Mouse (Mus musculus): ENCODE results near the gene Dcakd. TPM values are rescaled to one million over a fixed set of nuclear protein-coding genes. Genes with fewer than 3 reads are reported as not detected.

Dcakd gene
- polyA plus RNA-seq, 1 experiment = 58.3 TPM

- no peak for DNase-seq
- H3K27me3 ChIP-seq (ENCODE audit: control insufficient read depth, insufficient read depth, low read length) = no peaks in the 10 kb centered on the region
- H3K4me3 ChIP-seq (replicated peaks; ENCODE audit: insufficient read depth, low read depth, low read length) = no peak overlapping the region
- TF ChIP-seq CTCF (IDR thresholded peaks at IDR 0.05; ENCODE audit: borderline replicate concordance, insufficient read depth, low read depth, low read length) = no peak
- no peak for TF ChIP-seq POLR2A (IDR thresholded peaks at IDR 0.05; ENCODE audit: borderline replicate concordance, insufficient read depth, low read length)
- H3K27ac ChIP-seq (ENCODE audit: insufficient read depth, low read length) = no peak overlapping the region
- WGBS = 64% methylated on average over 7 of the region's 7 CpGs
- H3K4me1 ChIP-seq (ENCODE audit: control insufficient read depth, insufficient read depth, low read length) = peaks cover 21% of the 10 kb centered on the region
Observed at GRCm38 (mm10) chr11:102996385-102996784, 31.7 kb downstream of the Dcakd start.

GRCm38 (mm10) chr11:102994952-102995351, 33.2 kb downstream of the Dcakd start:
- H3K27ac ChIP-seq (ENCODE audit: insufficient read depth, low read length) = no peak overlapping the region
- H3K4me1 ChIP-seq (ENCODE audit: control insufficient read depth, insufficient read depth, low read length) = peaks cover 21% of the 10 kb centered on the region
- no peak for TF ChIP-seq CTCF (IDR thresholded peaks at IDR 0.05; ENCODE audit: borderline replicate concordance, insufficient read depth, low read depth, low read length)
- no peak for TF ChIP-seq POLR2A (IDR thresholded peaks at IDR 0.05; ENCODE audit: borderline replicate concordance, insufficient read depth, low read length)
- no peaks in the 10 kb centered on the region for H3K27me3 ChIP-seq (ENCODE audit: control insufficient read depth, insufficient read depth, low read length)
- H3K4me3 ChIP-seq (replicated peaks; ENCODE audit: insufficient read depth, low read depth, low read length) = no peak overlapping the region
- 76% methylated on average over 18 of the region's 18 CpGs for WGBS
- DNase-seq = no peak

- no peaks in the 10 kb centered on the region for H3K27me3 ChIP-seq (ENCODE audit: control insufficient read depth, insufficient read depth, low read length)
- peak in 1 of 2 experiments; percentile 10 for DNase-seq
- H3K4me1 ChIP-seq (ENCODE audit: control insufficient read depth, insufficient read depth, low read length) = peaks cover 11% of the 10 kb centered on the region
- 63% methylated on average over 17 of the region's 17 CpGs for WGBS
- TF ChIP-seq CTCF (IDR thresholded peaks at IDR 0.05; ENCODE audit: borderline replicate concordance, insufficient read depth, low read depth, low read length) = no peak
- TF ChIP-seq POLR2A (IDR thresholded peaks at IDR 0.05; ENCODE audit: borderline replicate concordance, insufficient read depth, low read length) = no peak
- H3K27ac ChIP-seq (ENCODE audit: insufficient read depth, low read length) = no peak overlapping the region
- no peak overlapping the region for H3K4me3 ChIP-seq (replicated peaks; ENCODE audit: insufficient read depth, low read depth, low read length)
Observed at GRCm38 (mm10) chr11:102993420-102994029, 34.6 kb downstream of the Dcakd start.

- DNase-seq = peak; percentile 67 to 79
- Histone ChIP-seq H3K4me1 (ENCODE audit: control insufficient read depth, insufficient read depth, low read length) (peaks cover 7% of the 10 kb centered on the region), H3K27ac (ENCODE audit: insufficient read depth, low read length) (no peak overlapping the region), H3K4me3 (replicated peaks; ENCODE audit: insufficient read depth, low read depth, low read length) (no peak overlapping the region), H3K27me3 (ENCODE audit: control insufficient read depth, insufficient read depth, low read length) (no peaks in the 10 kb centered on the region)
- TF ChIP-seq POLR2A (IDR thresholded peaks at IDR 0.05; ENCODE audit: borderline replicate concordance, insufficient read depth, low read length) (no peak), CTCF (IDR thresholded peaks at IDR 0.05; ENCODE audit: borderline replicate concordance, insufficient read depth, low read depth, low read length) (peak; percentile 80)
- WGBS = 28% methylated on average over 5 of the region's 5 CpGs
Observed at GRCm38 (mm10) chr11:102992940-102993339, 35.2 kb downstream of the Dcakd start.

GRCm38 (mm10) chr11:102991681-102992080, 36.5 kb downstream of the Dcakd start:
- Histone ChIP-seq H3K27me3 (ENCODE audit: control insufficient read depth, insufficient read depth, low read length) (no peaks in the 10 kb centered on the region), H3K27ac (ENCODE audit: insufficient read depth, low read length) (no peak overlapping the region), H3K4me3 (replicated peaks; ENCODE audit: insufficient read depth, low read depth, low read length) (no peak overlapping the region), H3K4me1 (ENCODE audit: control insufficient read depth, insufficient read depth, low read length) (peaks cover 7% of the 10 kb centered on the region)
- no peak for TF ChIP-seq CTCF (IDR thresholded peaks at IDR 0.05; ENCODE audit: borderline replicate concordance, insufficient read depth, low read depth, low read length)
- no peak for TF ChIP-seq POLR2A (IDR thresholded peaks at IDR 0.05; ENCODE audit: borderline replicate concordance, insufficient read depth, low read length)
- no peak for DNase-seq
- WGBS = 57% methylated on average over 16 of the region's 16 CpGs

GRCm38 (mm10) chr11:102990152-102990663, 37.9 kb downstream of the Dcakd start:
- DNase-seq = peak; percentile 82 to 83
- Histone ChIP-seq H3K4me1 (ENCODE audit: control insufficient read depth, insufficient read depth, low read length) (peaks cover 10% of the 10 kb centered on the region), H3K4me3 (replicated peaks; ENCODE audit: insufficient read depth, low read depth, low read length) (peak overlapping the region; percentile 49), H3K27me3 (ENCODE audit: control insufficient read depth, insufficient read depth, low read length) (no peaks in the 10 kb centered on the region), H3K27ac (ENCODE audit: insufficient read depth, low read length) (peak overlapping the region; percentile 94)
- no peak for TF ChIP-seq POLR2A (IDR thresholded peaks at IDR 0.05; ENCODE audit: borderline replicate concordance, insufficient read depth, low read length)
- TF ChIP-seq CTCF (IDR thresholded peaks at IDR 0.05; ENCODE audit: borderline replicate concordance, insufficient read depth, low read depth, low read length) = peak; percentile 29; the same call in 1 of the 2 replicates
- under 1% methylated on average over 29 of the region's 29 CpGs for WGBS

- TF ChIP-seq POLR2A (IDR thresholded peaks at IDR 0.05; ENCODE audit: borderline replicate concordance, insufficient read depth, low read length) = no peak
- TF ChIP-seq CTCF (IDR thresholded peaks at IDR 0.05; ENCODE audit: borderline replicate concordance, insufficient read depth, low read depth, low read length) = no peak
- Histone ChIP-seq H3K27ac (ENCODE audit: insufficient read depth, low read length) (peak overlapping the region; percentile 94), H3K4me1 (ENCODE audit: control insufficient read depth, insufficient read depth, low read length) (peaks cover 14% of the 10 kb centered on the region), H3K27me3 (ENCODE audit: control insufficient read depth, insufficient read depth, low read length) (no peaks in the 10 kb centered on the region), H3K4me3 (replicated peaks; ENCODE audit: insufficient read depth, low read depth, low read length) (peak overlapping the region; percentile 49)
- 15% methylated on average over 28 of the region's 28 CpGs for WGBS
- DNase-seq = peak in 1 of 2 experiments; percentile 4
Observed at GRCm38 (mm10) chr11:102989641-102990151, 38.4 kb downstream of the Dcakd start.

- Histone ChIP-seq H3K4me1 (ENCODE audit: control insufficient read depth, insufficient read depth, low read length) (peaks cover 11% of the 10 kb centered on the region), H3K27me3 (ENCODE audit: control insufficient read depth, insufficient read depth, low read length) (no peaks in the 10 kb centered on the region), H3K4me3 (replicated peaks; ENCODE audit: insufficient read depth, low read depth, low read length) (no peak overlapping the region), H3K27ac (ENCODE audit: insufficient read depth, low read length) (no peak overlapping the region)
- TF ChIP-seq CTCF (IDR thresholded peaks at IDR 0.05; ENCODE audit: borderline replicate concordance, insufficient read depth, low read depth, low read length) = no peak
- no peak for TF ChIP-seq POLR2A (IDR thresholded peaks at IDR 0.05; ENCODE audit: borderline replicate concordance, insufficient read depth, low read length)
- WGBS = 38% methylated on average over 6 of the region's 6 CpGs
- peak in 1 of 2 experiments; percentile 35 for DNase-seq
Observed at GRCm38 (mm10) chr11:102985160-102985559, 43.0 kb downstream of the Dcakd start.

Measured in cerebellum, adult 2 months (tissue).